22 mouse cellular contexts compared by ENCODE assay signal in genomic region chr10:123383277-123383676, GRCm38 (mm10).
"Had no signal": no experiment of that assay in that cellular context is flagged by ENCODE, and none has a peak within 500 bp of the region (broad histone marks: within the 10 kb centered on the region; RNA-seq: fewer than 3 reads in every experiment).

No protein-coding gene starts in this region.

- H3K27ac ChIP-seq: liver, embryonic 15.5 days; lung, embryonic 15.5 days; macrophage; midbrain, embryonic 10.5 days; midbrain, embryonic 13.5 days; neural tube, embryonic 13.5 days; neural tube, embryonic 15.5 days; stomach, embryonic 15.5 days; stomach, postnatal 0 days had no signal

- H3K9me3 ChIP-seq: liver, embryonic 15.5 days; lung, embryonic 15.5 days; midbrain, embryonic 10.5 days; midbrain, embryonic 13.5 days; neural tube, embryonic 13.5 days; neural tube, embryonic 15.5 days; stomach, embryonic 15.5 days had no signal

- H3K4me2 ChIP-seq: liver, embryonic 15.5 days; lung, embryonic 15.5 days; midbrain, embryonic 13.5 days; neural tube, embryonic 13.5 days; neural tube, embryonic 15.5 days; stomach, embryonic 15.5 days had no signal

- H3K4me3 ChIP-seq: liver, embryonic 15.5 days; lung, embryonic 15.5 days; midbrain, embryonic 10.5 days; midbrain, embryonic 13.5 days; myocyte; neural tube, embryonic 13.5 days; neural tube, embryonic 15.5 days; stomach, embryonic 15.5 days had no signal

- H3K4me1 ChIP-seq: liver, embryonic 15.5 days; lung, embryonic 15.5 days; midbrain, embryonic 10.5 days; midbrain, embryonic 13.5 days; neural tube, embryonic 13.5 days; neural tube, embryonic 15.5 days; stomach, embryonic 15.5 days had no signal

- H3K36me3 ChIP-seq: liver, embryonic 15.5 days; lung, embryonic 15.5 days; midbrain, embryonic 10.5 days; midbrain, embryonic 13.5 days; neural tube, embryonic 13.5 days; neural tube, embryonic 15.5 days; stomach, embryonic 15.5 days had no signal

- H3K9ac ChIP-seq: liver, embryonic 15.5 days; liver, postnatal 0 days; lung, embryonic 15.5 days; midbrain, embryonic 13.5 days; neural tube, embryonic 13.5 days; neural tube, embryonic 15.5 days; stomach, embryonic 15.5 days had no signal

- DNase-seq: liver, postnatal 0 days; lung, adult 2 months; lung, postnatal 14 days; lung, postnatal 36 days; retina, postnatal 1 day; right cerebral cortex, adult 18-20 months; right cerebral cortex, postnatal 14 days; thymus, adult 2 months; thymus, postnatal 25 days; thymus, postnatal 4 days had no signal

- H3K27me3 ChIP-seq: liver, embryonic 15.5 days; lung, embryonic 15.5 days; midbrain, embryonic 13.5 days; neural tube, embryonic 13.5 days; neural tube, embryonic 15.5 days; stomach, embryonic 15.5 days had no signal

- ATAC-seq: liver, postnatal 0 days; lung, postnatal 0 days; midbrain, embryonic 13.5 days; midbrain, embryonic 16.5 days had no signal
